Mouse (Mus musculus): Measurements from ENCODE around the gene Supt7l. TPM values are rescaled to one million over a fixed set of nuclear protein-coding genes. Genes with fewer than 3 reads are reported as not detected.
"Not testable (repeated sequence)": the region's sequence is repeated elsewhere in the genome, so short reads cannot be mapped to it uniquely, and the experiment has no call there.

Gene Supt7l
- polyA plus RNA-seq (2015; fragmentation: Nextera tagmentation; extraction: Ambion mirVana), result 30.5 and 33.7 TPM in 2 replicates

GRCm38 (mm10) chr5:31527707-31528106 lies at the start of gene Supt7l:
Gene Supt7l (minus strand): TSS chr5:31527807.
- ATAC-seq, H3K27me3 ChIP-seq, H3K9me3 ChIP-seq: not testable (repeated sequence)
- Histone ChIP-seq H3K27ac (peak within 1 kb of the TSS; percentile 84), H3K36me3 (peaks cover 38% of the 10 kb centered on the region), H3K4me2 (replicated peaks) (peak within 1 kb of the TSS; percentile 99), H3K4me1 (replicated peaks) (peaks cover 34% of the 10 kb centered on the region), H3K4me3 (replicated peaks) (peak within 1 kb of the TSS; percentile 98), H3K9ac (replicated peaks) (peak within 1 kb of the TSS; percentile 92)
- 78% methylated on average over 11 of the region's 11 CpGs for WGBS

GRCm38 (mm10) chr5:31576539-31576975 lies 49.0 kb upstream of the Supt7l start:
- Histone ChIP-seq H3K27me3 (no peaks in the 10 kb centered on the region), H3K27ac (no peak overlapping the region), H3K9me3 (no peaks in the 10 kb centered on the region), H3K4me1 (replicated peaks) (no peaks in the 10 kb centered on the region), H3K36me3 (no peaks in the 10 kb centered on the region), H3K4me2 (replicated peaks) (no peak overlapping the region), H3K4me3 (replicated peaks) (no peak overlapping the region), H3K9ac (replicated peaks) (no peak overlapping the region)
- WGBS, result 84% methylated on average over 7 of the region's 7 CpGs
- no peak for ATAC-seq

GRCm38 (mm10) chr5:31573722-31574121 lies 46.1 kb upstream of the Supt7l start:
- no peak overlapping the region for H3K9ac ChIP-seq (replicated peaks)
- WGBS, result 94% methylated on average over 3 of the region's 3 CpGs

GRCm38 (mm10) chr5:31571023-31571608 lies 43.5 kb upstream of the Supt7l start:
- 0 out of 2 replicates have a peak, but pooled peaks cover 2% of the 10 kb centered on the region for H3K36me3 ChIP-seq
- H3K4me1 ChIP-seq (replicated peaks), result peaks cover 10% of the 10 kb centered on the region
- H3K4me2 ChIP-seq (replicated peaks), result peak overlapping the region; percentile 33
- no peak for ATAC-seq
- 13% methylated on average over 20 of the region's 20 CpGs for WGBS
- H3K4me3 ChIP-seq (replicated peaks), result no peak overlapping the region
- H3K27me3 ChIP-seq, result no peaks in the 10 kb centered on the region
- H3K9ac ChIP-seq (replicated peaks), result peak overlapping the region; percentile 28; the same call in 1 of the 2 replicates
- no peaks in the 10 kb centered on the region for H3K9me3 ChIP-seq
- H3K27ac ChIP-seq, result no peak overlapping the region

More at GRCm38 (mm10) chr5:31573722-31574121, 46.1 kb upstream of the Supt7l start:
- no peak overlapping the region for H3K4me3 ChIP-seq (replicated peaks)
- H3K27me3 ChIP-seq, result no peaks in the 10 kb centered on the region
- ATAC-seq, result no peak
- no peak overlapping the region for H3K27ac ChIP-seq
- H3K4me2 ChIP-seq (replicated peaks), result no peak overlapping the region
- H3K36me3 ChIP-seq, result no peaks in the 10 kb centered on the region
- peaks cover 10% of the 10 kb centered on the region for H3K4me1 ChIP-seq (replicated peaks)
- no peaks in the 10 kb centered on the region for H3K9me3 ChIP-seq

- Histone ChIP-seq H3K27me3 (no peaks in the 10 kb centered on the region), H3K4me3 (replicated peaks) (no peak overlapping the region), H3K9ac (replicated peaks) (no peak overlapping the region), H3K9me3 (no peaks in the 10 kb centered on the region), H3K4me2 (replicated peaks) (no peak overlapping the region), H3K36me3 (0 out of 2 replicates have a peak, but pooled peaks cover 2% of the 10 kb centered on the region), H3K4me1 (replicated peaks) (peaks cover 12% of the 10 kb centered on the region), H3K27ac (no peak overlapping the region)
- ATAC-seq, result no peak
- WGBS, result 79% methylated on average over 5 of the region's 5 CpGs
Measured at GRCm38 (mm10) chr5:31567951-31568657, 40.5 kb upstream of the Supt7l start.

- WGBS, result 52% methylated on average over 3 of the region's 3 CpGs
- no peak overlapping the region for H3K4me3 ChIP-seq (replicated peaks)
- H3K27ac ChIP-seq, result no peak overlapping the region
- no peak for ATAC-seq
- no peak overlapping the region for H3K9ac ChIP-seq (replicated peaks)
- no peak overlapping the region for H3K4me2 ChIP-seq (replicated peaks)
- peaks cover 15% of the 10 kb centered on the region; the same call in 1 of the 2 replicates for H3K36me3 ChIP-seq
- H3K27me3 ChIP-seq, result no peaks in the 10 kb centered on the region
- no peaks in the 10 kb centered on the region for H3K9me3 ChIP-seq
- H3K4me1 ChIP-seq (replicated peaks), result peaks cover 12% of the 10 kb centered on the region
Measured at GRCm38 (mm10) chr5:31566457-31566856, 38.9 kb upstream of the Supt7l start.

GRCm38 (mm10) chr5:31566026-31566425 lies 38.4 kb upstream of the Supt7l start:
- WGBS, result 74% methylated on average over 7 of the region's 7 CpGs
- Histone ChIP-seq H3K4me2 (replicated peaks) (no peak overlapping the region), H3K36me3 (peaks cover 17% of the 10 kb centered on the region; the same call in 1 of the 2 replicates), H3K4me1 (replicated peaks) (peaks cover 9% of the 10 kb centered on the region), H3K9ac (replicated peaks) (no peak overlapping the region), H3K27me3 (no peaks in the 10 kb centered on the region), H3K9me3 (no peaks in the 10 kb centered on the region), H3K4me3 (replicated peaks) (no peak overlapping the region), H3K27ac (no peak overlapping the region)
- ATAC-seq, result no peak

- Histone ChIP-seq H3K27me3 (no peaks in the 10 kb centered on the region), H3K27ac (no peak overlapping the region), H3K4me3 (replicated peaks) (no peak overlapping the region), H3K9ac (replicated peaks) (no peak overlapping the region), H3K4me1 (replicated peaks) (0 out of 2 replicates have a peak, but pooled peaks cover 2% of the 10 kb centered on the region), H3K4me2 (replicated peaks) (no peak overlapping the region), H3K9me3 (no peaks in the 10 kb centered on the region), H3K36me3 (peaks cover 26% of the 10 kb centered on the region)
- ATAC-seq, result no peak
- 91% methylated on average over 4 of the region's 4 CpGs for WGBS
Measured at GRCm38 (mm10) chr5:31564976-31565375, 37.4 kb upstream of the Supt7l start.

- Histone ChIP-seq H3K27me3 (no peaks in the 10 kb centered on the region), H3K36me3 (peaks cover 36% of the 10 kb centered on the region), H3K4me2 (replicated peaks) (no peak overlapping the region), H3K9ac (replicated peaks) (no peak overlapping the region), H3K27ac (no peak overlapping the region), H3K9me3 (no peaks in the 10 kb centered on the region), H3K4me1 (replicated peaks) (0 out of 2 replicates have a peak, but pooled peaks cover 2% of the 10 kb centered on the region), H3K4me3 (replicated peaks) (no peak overlapping the region)
- WGBS, result 49% methylated on average over 7 of the region's 7 CpGs
- ATAC-seq, result no peak
Measured at GRCm38 (mm10) chr5:31563905-31564304, 36.3 kb upstream of the Supt7l start.

- Histone ChIP-seq H3K27me3 (no peaks in the 10 kb centered on the region), H3K4me3 (replicated peaks) (no peak overlapping the region), H3K4me2 (replicated peaks) (no peak overlapping the region), H3K27ac (no peak overlapping the region), H3K4me1 (replicated peaks) (0 out of 2 replicates have a peak, but pooled peaks cover 2% of the 10 kb centered on the region), H3K9ac (replicated peaks) (no peak overlapping the region), H3K36me3 (peaks cover 36% of the 10 kb centered on the region), H3K9me3 (no peaks in the 10 kb centered on the region)
- 9% methylated on average over 6 of the region's 6 CpGs for WGBS
- ATAC-seq, result peak; percentile 50; the same call in 1 of the 2 replicates
Measured at GRCm38 (mm10) chr5:31563496-31563895, 35.9 kb upstream of the Supt7l start.

GRCm38 (mm10) chr5:31562036-31562666 lies 34.5 kb upstream of the Supt7l start:
- H3K9ac ChIP-seq (replicated peaks), result no peak overlapping the region
- H3K27me3 ChIP-seq, result no peaks in the 10 kb centered on the region
- H3K4me3 ChIP-seq (replicated peaks), result no peak overlapping the region
- no peak for ATAC-seq
- peaks cover 42% of the 10 kb centered on the region for H3K36me3 ChIP-seq
- no peak overlapping the region for H3K4me2 ChIP-seq (replicated peaks)
- 0 out of 2 replicates have a peak, but pooled peaks cover 2% of the 10 kb centered on the region for H3K4me1 ChIP-seq (replicated peaks)
- H3K27ac ChIP-seq, result no peak overlapping the region
- no peaks in the 10 kb centered on the region for H3K9me3 ChIP-seq
- 91% methylated on average over 7 of the region's 7 CpGs for WGBS

GRCm38 (mm10) chr5:31560352-31560751 lies 32.7 kb upstream of the Supt7l start:
- no peak overlapping the region for H3K27ac ChIP-seq
- peaks cover 54% of the 10 kb centered on the region for H3K36me3 ChIP-seq
- 100% methylated on average over 2 of the region's 2 CpGs for WGBS
- 0 out of 2 replicates have a peak, but pooled peaks cover 2% of the 10 kb centered on the region for H3K4me1 ChIP-seq (replicated peaks)
- H3K4me2 ChIP-seq (replicated peaks), result no peak overlapping the region
- no peaks in the 10 kb centered on the region for H3K9me3 ChIP-seq
- H3K9ac ChIP-seq (replicated peaks), result no peak overlapping the region
- no peaks in the 10 kb centered on the region for H3K27me3 ChIP-seq
- no peak overlapping the region for H3K4me3 ChIP-seq (replicated peaks)
- ATAC-seq, result no peak

Data from midbrain, embryonic 13.5 days (tissue).